Mouse (Mus musculus): ENCODE measurements around the gene Sv2c.

GRCm38 (mm10) chr13:96090929-96091328 lies 41.4 kb downstream of the Sv2c start:
- TF ChIP-seq CTCF (IDR thresholded peaks at IDR 0.05; ENCODE audit: control insufficient read depth, insufficient read depth, insufficient read length) (no peak), MAX (IDR thresholded peaks at IDR 0.05) (no peak), USF1 (IDR thresholded peaks at IDR 0.05; ENCODE audit: low read depth) (no peak)

Data from C2C12 (cell line).